ENCODE assay signal across 8 mouse cellular contexts in genomic region chrX:103744171-103745039, GRCm38 (mm10).
DNase-seq lines count a peak whose midpoint lies in the region; ATAC-seq lines count a peak whose summit lies in the region.

No protein-coding gene starts in this region.

- intact Hi-C loops in left cerebral cortex, postnatal 4 days (cut with DNase I): no loop called here

- H3K27ac ChIP-seq in embryonic facial prominence, embryonic 11.5 days (replicated peaks; ENCODE audit: low read depth, low read length): no peak overlapping the region
- H3K27ac ChIP-seq in hindbrain, embryonic 12.5 days: peak overlapping the region; percentile 72
- H3K27ac ChIP-seq in heart, embryonic 11.5 days (ENCODE audit: low read depth, low read length): no peak overlapping the region

- H3K9me3 ChIP-seq in embryonic facial prominence, embryonic 11.5 days (replicated peaks; ENCODE audit: control insufficient read depth, low read length): no peaks in the 10 kb centered on the region
- H3K9me3 ChIP-seq in hindbrain, embryonic 12.5 days (replicated peaks): no peaks in the 10 kb centered on the region
- H3K9me3 ChIP-seq in heart, embryonic 11.5 days (replicated peaks; ENCODE audit: control insufficient read depth, low read length): no peaks in the 10 kb centered on the region

- peak; percentile 87 for DNase-seq in embryonic facial prominence, embryonic 11.5 days (ENCODE audit: low spot score)
- DNase-seq in left cerebral cortex, postnatal 4 days: peak; percentile 48
- peak; percentile 17 for DNase-seq in retina, postnatal 7 days (ENCODE audit: low read depth, low spot score)
- no peak for DNase-seq in adrenal gland, postnatal 25 days
- DNase-seq in adrenal gland, postnatal 10 days: no peak
- DNase-seq in testis, postnatal 10 days (ENCODE audit: low spot score): no peak

- 36% methylated on average over 7 of the region's 7 CpGs for WGBS in embryonic facial prominence, embryonic 11.5 days
- WGBS in hindbrain, embryonic 12.5 days: 36% methylated on average over 7 of the region's 7 CpGs
- 64% methylated on average over 7 of the region's 7 CpGs for WGBS in heart, embryonic 11.5 days (ENCODE audit: insufficient replicate concordance)

- ATAC-seq in embryonic facial prominence, embryonic 11.5 days (replicated peaks; ENCODE audit: insufficient number of reproducible peaks, low FRiP score, low TSS enrichment, low read depth): peak; percentile 80
- ATAC-seq in hindbrain, embryonic 12.5 days (ENCODE audit: low FRiP score): peak; percentile 94
- ATAC-seq in heart, embryonic 11.5 days (replicated peaks; ENCODE audit: insufficient number of reproducible peaks, low FRiP score, low TSS enrichment): no peak

- H3K36me3 ChIP-seq in embryonic facial prominence, embryonic 11.5 days (replicated peaks; ENCODE audit: control insufficient read depth, insufficient read depth, low read depth, low read length): no peaks in the 10 kb centered on the region
- no peaks in the 10 kb centered on the region for H3K36me3 ChIP-seq in hindbrain, embryonic 12.5 days
- H3K36me3 ChIP-seq in heart, embryonic 11.5 days (ENCODE audit: control insufficient read depth, insufficient read depth, low read length): no peaks in the 10 kb centered on the region

- no peak overlapping the region for H3K4me2 ChIP-seq in embryonic facial prominence, embryonic 11.5 days (ENCODE audit: low read depth, low read length)
- no peak overlapping the region for H3K4me2 ChIP-seq in hindbrain, embryonic 12.5 days (replicated peaks)
- no peak overlapping the region for H3K4me2 ChIP-seq in heart, embryonic 11.5 days

- H3K27me3 ChIP-seq in embryonic facial prominence, embryonic 11.5 days (ENCODE audit: control insufficient read depth, insufficient read depth, low read length): peaks cover 6% of the 10 kb centered on the region; the same call in 1 of the 2 replicates
- H3K27me3 ChIP-seq in hindbrain, embryonic 12.5 days: peaks cover 69% of the 10 kb centered on the region
- peaks cover 38% of the 10 kb centered on the region for H3K27me3 ChIP-seq in heart, embryonic 11.5 days (ENCODE audit: control insufficient read depth, insufficient read depth, low read length)

- no peak overlapping the region for H3K9ac ChIP-seq in embryonic facial prominence, embryonic 11.5 days (replicated peaks; ENCODE audit: low read length)
- no peak overlapping the region for H3K9ac ChIP-seq in hindbrain, embryonic 12.5 days
- no peak overlapping the region for H3K9ac ChIP-seq in heart, embryonic 11.5 days (ENCODE audit: low read depth, low read length)

- H3K4me3 ChIP-seq in embryonic facial prominence, embryonic 11.5 days (ENCODE audit: low read depth, low read length): no peak overlapping the region
- H3K4me3 ChIP-seq in hindbrain, embryonic 12.5 days: no peak overlapping the region
- H3K4me3 ChIP-seq in heart, embryonic 11.5 days (ENCODE audit: low read depth, low read length): no peak overlapping the region

- H3K4me1 ChIP-seq in embryonic facial prominence, embryonic 11.5 days (ENCODE audit: control insufficient read depth, insufficient read depth, low read length): no peaks in the 10 kb centered on the region
- H3K4me1 ChIP-seq in hindbrain, embryonic 12.5 days: peaks cover 9% of the 10 kb centered on the region
- H3K4me1 ChIP-seq in heart, embryonic 11.5 days (ENCODE audit: control insufficient read depth, insufficient read depth, low read length): no peaks in the 10 kb centered on the region; the same call in 1 of the 2 replicates

Comparison
In these comparisons a context has a peak if more than half of its experiments do, and no peak if none do; other contexts are left out.
1. DNase-seq: peak in embryonic facial prominence, embryonic 11.5 days (single experiment), left cerebral cortex, postnatal 4 days (single experiment) and retina, postnatal 7 days (single experiment); none in adrenal gland, postnatal 25 days (single experiment), adrenal gland, postnatal 10 days (single experiment) and testis, postnatal 10 days (single experiment).